Mouse (Mus musculus): ENCODE results near the gene 4930519G04Rik. TPM values are rescaled to one million over a fixed set of nuclear protein-coding genes. Genes with fewer than 3 reads are reported as not detected.
"Not testable (repeated sequence)": the region's sequence is repeated elsewhere in the genome, so short reads cannot be mapped to it uniquely, and the experiment has no call there.

The 4930519G04Rik gene
- not detected in 2 replicates for polyA plus RNA-seq (2014; fragmentation: Nextera tagmentation; extraction: Ambion mirVana)

- not testable (repeated sequence) for H3K9me3 ChIP-seq (ENCODE audit: control insufficient read depth, low read length); DNase-seq (ENCODE audit: low spot score); H3K4me3 ChIP-seq (ENCODE audit: low read depth, low read length); ATAC-seq (ENCODE audit: insufficient read depth, low FRiP score, low TSS enrichment); H3K9ac ChIP-seq (ENCODE audit: low read length); H3K27ac ChIP-seq (ENCODE audit: low read depth, low read length); H3K27me3 ChIP-seq (ENCODE audit: control insufficient read depth, insufficient read depth, low read length); H3K4me2 ChIP-seq (ENCODE audit: low read depth); H3K4me1 ChIP-seq (ENCODE audit: control insufficient read depth, insufficient read depth, low read length); H3K36me3 ChIP-seq (ENCODE audit: control insufficient read depth, insufficient read depth, low read length)
- WGBS: 79% methylated on average over 3 of the region's 5 CpGs
These were observed at the start of gene 4930519G04Rik for GRCm38 (mm10) chr5:114853364-114853763. Gene 4930519G04Rik (plus strand): TSS chr5:114853664.

GRCm38 (mm10) chr5:114804335-114804734, 49.1 kb upstream of the 4930519G04Rik start:
- no peaks in the 10 kb centered on the region for H3K4me1 ChIP-seq (ENCODE audit: control insufficient read depth, insufficient read depth, low read length)
- WGBS: 89% methylated on average over 13 of the region's 13 CpGs
- peaks cover 19% of the 10 kb centered on the region for H3K36me3 ChIP-seq (ENCODE audit: control insufficient read depth, insufficient read depth, low read length)
- ATAC-seq (ENCODE audit: insufficient read depth, low FRiP score, low TSS enrichment): no peak
- peak; percentile 7 for DNase-seq (ENCODE audit: low spot score)
- no peak overlapping the region for H3K4me3 ChIP-seq (ENCODE audit: low read depth, low read length)
- H3K27ac ChIP-seq (ENCODE audit: low read depth, low read length): no peak overlapping the region
- H3K9me3 ChIP-seq (ENCODE audit: control insufficient read depth, low read length): no peaks in the 10 kb centered on the region
- no peak overlapping the region for H3K4me2 ChIP-seq (ENCODE audit: low read depth)
- no peak overlapping the region for H3K9ac ChIP-seq (ENCODE audit: low read length)
- H3K27me3 ChIP-seq (ENCODE audit: control insufficient read depth, insufficient read depth, low read length): no peaks in the 10 kb centered on the region

GRCm38 (mm10) chr5:114804958-114805357, 48.5 kb upstream of the 4930519G04Rik start:
- H3K27me3 ChIP-seq (ENCODE audit: control insufficient read depth, insufficient read depth, low read length): no peaks in the 10 kb centered on the region
- H3K9me3 ChIP-seq (ENCODE audit: control insufficient read depth, low read length): no peaks in the 10 kb centered on the region
- H3K9ac ChIP-seq (ENCODE audit: low read length): no peak overlapping the region
- WGBS: 46% methylated on average over 3 of the region's 3 CpGs
- DNase-seq (ENCODE audit: low spot score) (peak; percentile 52), ATAC-seq (ENCODE audit: insufficient read depth, low FRiP score, low TSS enrichment) (no peak)
- H3K4me2 ChIP-seq (ENCODE audit: low read depth): no peak overlapping the region
- no peak overlapping the region for H3K4me3 ChIP-seq (ENCODE audit: low read depth, low read length)
- H3K4me1 ChIP-seq (ENCODE audit: control insufficient read depth, insufficient read depth, low read length): no peaks in the 10 kb centered on the region
- no peak overlapping the region for H3K27ac ChIP-seq (ENCODE audit: low read depth, low read length)
- peaks cover 19% of the 10 kb centered on the region for H3K36me3 ChIP-seq (ENCODE audit: control insufficient read depth, insufficient read depth, low read length)

- H3K4me1 ChIP-seq (ENCODE audit: control insufficient read depth, insufficient read depth, low read length): no peaks in the 10 kb centered on the region
- H3K27me3 ChIP-seq (ENCODE audit: control insufficient read depth, insufficient read depth, low read length): no peaks in the 10 kb centered on the region
- H3K36me3 ChIP-seq (ENCODE audit: control insufficient read depth, insufficient read depth, low read length): peaks cover 19% of the 10 kb centered on the region
- no peak overlapping the region for H3K27ac ChIP-seq (ENCODE audit: low read depth, low read length)
- H3K9me3 ChIP-seq (ENCODE audit: control insufficient read depth, low read length): no peaks in the 10 kb centered on the region
- no peak overlapping the region for H3K9ac ChIP-seq (ENCODE audit: low read length)
- H3K4me3 ChIP-seq (ENCODE audit: low read depth, low read length): no peak overlapping the region
- ATAC-seq (ENCODE audit: insufficient read depth, low FRiP score, low TSS enrichment) (no peak), DNase-seq (ENCODE audit: low spot score) (peak; percentile 8)
- no peak overlapping the region for H3K4me2 ChIP-seq (ENCODE audit: low read depth)
- WGBS: 77% methylated on average over 15 of the region's 15 CpGs
These were observed 47.8 kb upstream of the 4930519G04Rik start for GRCm38 (mm10) chr5:114805436-114806350.

GRCm38 (mm10) chr5:114806636-114807035, 46.8 kb upstream of the 4930519G04Rik start:
- Histone ChIP-seq H3K27ac (ENCODE audit: low read depth, low read length) (no peak overlapping the region), H3K9ac (ENCODE audit: low read length) (no peak overlapping the region), H3K9me3 (ENCODE audit: control insufficient read depth, low read length) (no peaks in the 10 kb centered on the region), H3K27me3 (ENCODE audit: control insufficient read depth, insufficient read depth, low read length) (no peaks in the 10 kb centered on the region), H3K4me1 (ENCODE audit: control insufficient read depth, insufficient read depth, low read length) (no peaks in the 10 kb centered on the region), H3K36me3 (ENCODE audit: control insufficient read depth, insufficient read depth, low read length) (peaks cover 19% of the 10 kb centered on the region), H3K4me3 (ENCODE audit: low read depth, low read length) (no peak overlapping the region), H3K4me2 (ENCODE audit: low read depth) (no peak overlapping the region)
- WGBS: 88% methylated on average over 8 of the region's 8 CpGs
- DNase-seq (ENCODE audit: low spot score): no peak
- no peak for ATAC-seq (ENCODE audit: insufficient read depth, low FRiP score, low TSS enrichment)

GRCm38 (mm10) chr5:114807063-114807462, 46.4 kb upstream of the 4930519G04Rik start:
- ATAC-seq (ENCODE audit: insufficient read depth, low FRiP score, low TSS enrichment) (no peak), DNase-seq (ENCODE audit: low spot score) (no peak)
- Histone ChIP-seq H3K27me3 (ENCODE audit: control insufficient read depth, insufficient read depth, low read length) (no peaks in the 10 kb centered on the region), H3K27ac (ENCODE audit: low read depth, low read length) (no peak overlapping the region), H3K4me1 (ENCODE audit: control insufficient read depth, insufficient read depth, low read length) (no peaks in the 10 kb centered on the region; the same call in 1 of the 2 replicates), H3K4me3 (ENCODE audit: low read depth, low read length) (no peak overlapping the region), H3K4me2 (ENCODE audit: low read depth) (no peak overlapping the region), H3K9ac (ENCODE audit: low read length) (no peak overlapping the region), H3K36me3 (ENCODE audit: control insufficient read depth, insufficient read depth, low read length) (peaks cover 19% of the 10 kb centered on the region), H3K9me3 (ENCODE audit: control insufficient read depth, low read length) (no peaks in the 10 kb centered on the region)
- 54% methylated on average over 9 of the region's 9 CpGs for WGBS

- peaks cover 19% of the 10 kb centered on the region for H3K36me3 ChIP-seq (ENCODE audit: control insufficient read depth, insufficient read depth, low read length)
- DNase-seq (ENCODE audit: low spot score): no peak
- no peak overlapping the region for H3K4me3 ChIP-seq (ENCODE audit: low read depth, low read length)
- no peak overlapping the region for H3K4me2 ChIP-seq (ENCODE audit: low read depth)
- H3K9ac ChIP-seq (ENCODE audit: low read length): no peak overlapping the region
- no peak overlapping the region for H3K27ac ChIP-seq (ENCODE audit: low read depth, low read length)
- 33% methylated on average over 8 of the region's 8 CpGs for WGBS
- H3K27me3 ChIP-seq (ENCODE audit: control insufficient read depth, insufficient read depth, low read length): no peaks in the 10 kb centered on the region
- no peak for ATAC-seq (ENCODE audit: insufficient read depth, low FRiP score, low TSS enrichment)
- H3K4me1 ChIP-seq (ENCODE audit: control insufficient read depth, insufficient read depth, low read length): peaks cover 2% of the 10 kb centered on the region; the same call in 1 of the 2 replicates
- no peaks in the 10 kb centered on the region for H3K9me3 ChIP-seq (ENCODE audit: control insufficient read depth, low read length)
These were observed 46.0 kb upstream of the 4930519G04Rik start for GRCm38 (mm10) chr5:114807468-114807867.

GRCm38 (mm10) chr5:114807893-114808292, 45.6 kb upstream of the 4930519G04Rik start:
- Histone ChIP-seq H3K36me3 (ENCODE audit: control insufficient read depth, insufficient read depth, low read length) (peaks cover 18% of the 10 kb centered on the region), H3K4me3 (ENCODE audit: low read depth, low read length) (no peak overlapping the region), H3K27me3 (ENCODE audit: control insufficient read depth, insufficient read depth, low read length) (no peaks in the 10 kb centered on the region), H3K9ac (ENCODE audit: low read length) (no peak overlapping the region), H3K4me1 (ENCODE audit: control insufficient read depth, insufficient read depth, low read length) (peaks cover 2% of the 10 kb centered on the region; the same call in 1 of the 2 replicates), H3K9me3 (ENCODE audit: control insufficient read depth, low read length) (no peaks in the 10 kb centered on the region), H3K4me2 (ENCODE audit: low read depth) (no peak overlapping the region), H3K27ac (ENCODE audit: low read depth, low read length) (no peak overlapping the region)
- ATAC-seq (ENCODE audit: insufficient read depth, low FRiP score, low TSS enrichment): no peak
- DNase-seq (ENCODE audit: low spot score): no peak
- 65% methylated on average over 6 of the region's 6 CpGs for WGBS

GRCm38 (mm10) chr5:114808385-114808784, 45.1 kb upstream of the 4930519G04Rik start:
- Histone ChIP-seq H3K36me3 (ENCODE audit: control insufficient read depth, insufficient read depth, low read length) (peaks cover 16% of the 10 kb centered on the region), H3K4me2 (ENCODE audit: low read depth) (no peak overlapping the region), H3K4me3 (ENCODE audit: low read depth, low read length) (no peak overlapping the region), H3K9ac (ENCODE audit: low read length) (no peak overlapping the region), H3K9me3 (ENCODE audit: control insufficient read depth, low read length) (no peaks in the 10 kb centered on the region), H3K4me1 (ENCODE audit: control insufficient read depth, insufficient read depth, low read length) (peaks cover 2% of the 10 kb centered on the region; the same call in 1 of the 2 replicates), H3K27ac (ENCODE audit: low read depth, low read length) (no peak overlapping the region), H3K27me3 (ENCODE audit: control insufficient read depth, insufficient read depth, low read length) (no peaks in the 10 kb centered on the region)
- 78% methylated on average over 8 of the region's 8 CpGs for WGBS
- DNase-seq (ENCODE audit: low spot score) (no peak), ATAC-seq (ENCODE audit: insufficient read depth, low FRiP score, low TSS enrichment) (no peak)
